Mouse (Mus musculus): ENCODE results near the gene Vmn1r209.
"Not testable (repeated sequence)": the region's sequence is repeated elsewhere in the genome, so short reads cannot be mapped to it uniquely, and the experiment has no call there.

Vmn1r209 gene

GRCm38 (mm10) chr13:22809582-22809981 lies at the start of gene Vmn1r209:
Vmn1r209 (minus strand) TSS chr13:22809682.
- DNase-seq: not testable (repeated sequence)

DNA sequence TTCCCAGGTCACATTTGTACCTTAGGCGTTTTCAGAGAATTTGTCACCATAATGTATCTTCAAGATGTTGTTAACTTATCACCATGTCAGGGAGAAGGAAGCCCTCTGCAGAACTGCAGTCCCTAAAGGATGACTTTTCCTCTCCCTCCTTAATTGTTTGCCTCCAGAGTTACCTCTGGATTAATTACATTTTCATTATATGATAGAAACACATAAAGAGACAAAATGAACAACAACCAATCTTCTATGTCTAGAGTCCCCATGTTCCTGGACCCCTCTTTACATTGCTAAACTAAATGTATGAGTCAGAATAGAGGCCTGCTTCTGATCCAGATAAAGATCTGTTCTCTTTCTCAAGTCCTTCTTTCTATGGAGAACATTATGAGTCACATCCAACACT lies 48.0 kb upstream of the Vmn1r209 start, which contains the start of gene Vmn1r211:
Gene Vmn1r211, minus strand, starts transcription at position 101 of the 400 bp plus-strand sequence.
- no peak for DNase-seq

DNA sequence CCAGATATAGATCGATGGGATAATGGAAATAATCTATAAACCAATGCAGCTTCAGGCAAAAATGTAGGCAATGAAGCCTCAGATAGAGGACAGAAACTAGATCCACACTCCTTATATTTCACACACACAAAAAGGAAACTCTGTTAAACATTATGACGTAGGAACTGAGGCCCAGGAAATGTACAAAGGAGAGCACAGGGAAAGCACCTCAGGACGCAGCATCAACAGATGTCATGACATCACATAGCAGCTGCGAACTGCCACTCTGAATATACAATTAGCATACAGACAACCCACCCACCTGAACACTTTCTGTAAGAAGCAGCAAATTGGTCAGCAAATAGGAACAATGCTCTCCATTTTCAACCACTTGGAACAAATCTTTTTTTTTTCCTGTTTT lies 45.3 kb upstream of the Vmn1r209 start:
- DNase-seq: no peak

GRCm38 (mm10) chr13:22846798-22847197 lies 37.3 kb upstream of the Vmn1r209 start:
- DNase-seq: no peak

DNA sequence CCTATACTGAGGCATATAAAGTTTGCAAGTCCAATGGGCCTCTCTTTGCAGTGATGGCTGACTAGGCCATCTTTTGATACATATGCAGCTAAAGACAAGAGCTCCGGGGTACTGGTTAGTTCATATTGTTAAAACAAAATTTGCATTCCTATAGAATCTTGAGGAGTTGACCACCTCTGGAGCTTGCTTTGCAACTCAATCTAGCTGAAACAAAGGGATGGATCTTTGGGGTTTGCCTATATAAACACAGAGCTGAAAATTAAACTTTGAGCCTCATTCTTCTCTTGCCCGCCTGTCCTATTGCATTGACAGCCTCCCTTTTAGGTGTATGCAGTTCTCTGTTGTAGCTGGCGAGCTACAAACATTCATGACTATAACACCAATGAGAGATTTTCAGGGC lies 34.8 kb upstream of the Vmn1r209 start:
- DNase-seq: not testable (repeated sequence)

DNA sequence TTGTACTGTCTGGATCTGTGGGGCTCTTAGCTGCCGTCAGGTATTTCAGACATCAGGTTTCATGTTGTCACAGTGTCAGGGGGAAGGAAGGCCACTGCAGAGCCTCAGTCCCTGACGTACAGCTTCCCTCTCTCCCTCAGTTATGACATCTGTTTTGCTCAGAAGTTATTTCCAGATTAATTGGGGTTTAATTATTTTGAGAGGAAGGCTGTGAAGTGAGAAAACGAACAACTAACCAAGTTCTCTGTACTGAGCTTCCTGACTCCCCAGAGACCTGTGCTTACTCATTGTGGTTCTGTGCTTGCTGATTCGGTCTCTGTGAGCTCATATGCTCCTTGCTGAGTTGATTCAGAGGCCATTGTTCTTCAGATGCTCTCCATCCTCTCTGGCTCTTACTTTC lies 21.8 kb upstream of the Vmn1r209 start, which contains the start of gene Vmn1r210:
Gene Vmn1r210, minus strand, starts transcription at position 101 of the 400 bp plus-strand sequence.
- no peak for DNase-seq

- not testable (repeated sequence) for DNase-seq
Measured at GRCm38 (mm10) chr13:22829395-22829794, 19.9 kb upstream of the Vmn1r209 start.

- not testable (repeated sequence) for DNase-seq
Measured at GRCm38 (mm10) chr13:22821601-22822000, 12.1 kb upstream of the Vmn1r209 start.

- DNase-seq: not testable (repeated sequence)
Measured at GRCm38 (mm10) chr13:22788096-22788495, 21.4 kb downstream of the Vmn1r209 start.

GRCm38 (mm10) chr13:22784159-22784558 lies 25.3 kb downstream of the Vmn1r209 start:
- DNase-seq: not testable (repeated sequence)

DNA sequence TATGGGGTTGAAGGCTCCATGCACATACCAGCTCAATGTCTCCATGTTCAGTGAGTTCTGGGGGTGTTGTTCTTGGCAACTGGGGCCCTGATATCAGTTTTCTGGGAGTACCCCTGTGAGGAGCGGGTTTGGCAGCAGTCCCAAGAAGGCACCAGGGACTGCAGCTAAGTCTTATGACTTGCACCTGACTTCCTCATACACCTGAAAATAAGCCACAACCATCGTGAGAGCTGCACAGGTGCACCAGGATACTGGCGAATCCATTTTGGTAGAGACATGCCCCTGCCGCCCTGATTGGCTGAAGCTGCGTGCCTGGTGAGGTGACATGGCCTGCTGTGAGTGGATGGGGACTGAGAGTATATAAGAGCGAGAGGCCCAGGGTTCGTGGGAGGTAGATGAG lies 32.2 kb downstream of the Vmn1r209 start, which contains the start of gene Vmn1r208:
Gene Vmn1r208, minus strand, starts transcription at position 101 of the 400 bp plus-strand sequence.
- DNase-seq: not testable (repeated sequence)

DNA sequence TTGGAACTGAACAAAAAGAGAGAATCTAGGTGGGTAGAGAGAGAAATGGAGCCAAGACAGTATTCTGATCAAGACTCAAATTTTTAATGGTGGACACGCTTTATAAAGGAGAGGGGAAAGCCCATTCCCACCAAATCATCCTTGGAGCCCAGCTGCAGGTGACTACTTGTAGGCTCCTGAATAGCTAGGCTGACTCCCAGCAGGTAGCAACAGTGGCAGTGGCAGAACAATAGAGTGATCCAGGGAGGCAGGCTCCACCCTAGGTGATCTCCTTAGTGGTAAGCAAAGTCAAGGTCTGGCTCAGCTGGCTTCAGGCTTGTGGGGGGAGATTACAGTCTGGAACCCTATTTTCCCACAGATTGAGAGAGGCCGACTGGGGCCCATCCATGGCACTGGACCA lies 37.9 kb downstream of the Vmn1r209 start:
- DNase-seq: not testable (repeated sequence)
